Mouse (Mus musculus): ENCODE measurements around the gene Taf3.

DNA sequence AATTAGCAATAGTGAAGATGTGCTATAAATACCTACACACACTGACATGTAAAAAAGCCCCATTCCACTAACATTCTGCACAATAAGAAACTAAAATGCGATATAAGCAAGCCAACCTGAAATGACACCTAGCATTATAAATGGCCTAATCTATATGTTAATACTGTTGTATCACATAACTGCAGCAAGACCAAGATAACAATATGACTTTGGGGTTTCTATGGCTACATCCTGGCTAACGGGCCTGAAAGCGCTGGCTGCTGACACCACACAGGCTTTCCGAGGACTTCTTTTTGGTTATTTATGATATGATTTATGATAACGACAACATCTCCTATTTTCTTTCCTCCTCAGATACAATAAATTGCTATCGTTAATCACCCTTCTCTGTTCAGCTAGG lies 90.4 kb downstream of the Taf3 start:
- TF ChIP-seq CTCF (IDR thresholded peaks at IDR 0.05 in 2 of 3, conservative IDR thresholded peaks at IDR 0.05 in 1 of 3; ENCODE audit: control insufficient read depth in 1 of 3, insufficient read depth in 1 of 3, low read depth in 2 of 3, low read length in 3 of 3, poor library complexity in 1 of 3, severe bottlenecking in 1 of 3), result no peak
- no peak for TF ChIP-seq POLR2A (IDR thresholded peaks at IDR 0.05; ENCODE audit: control insufficient read depth in 1 of 2, insufficient read depth in 1 of 2, low read depth in 1 of 2, low read length in 2 of 2, poor library complexity in 1 of 2)
- TF ChIP-seq HCFC1 (IDR thresholded peaks at IDR 0.05; ENCODE audit: low read depth, low read length), result no peak
- TF ChIP-seq CHD1 (IDR thresholded peaks at IDR 0.05; ENCODE audit: low read depth, low read length), result no peak
- no peak for TF ChIP-seq MYC (IDR thresholded peaks at IDR 0.05; ENCODE audit: low read depth, low read length)
- TF ChIP-seq RAD21 (IDR thresholded peaks at IDR 0.05; ENCODE audit: low read depth, low read length), result no peak
- TF ChIP-seq TBP (IDR thresholded peaks at IDR 0.05; ENCODE audit: low read depth, low read length), result no peak
- TF ChIP-seq ZNF384 (IDR thresholded peaks at IDR 0.05; ENCODE audit: low read depth, low read length), result no peak

Measured in MEL (cell line).